Mouse (Mus musculus): ENCODE data around the gene Nxf2.
"Not testable (repeated sequence)": the region's sequence is repeated elsewhere in the genome, so short reads cannot be mapped to it uniquely, and the experiment has no call there.

Gene Nxf2

GRCm38 (mm10) chrX:134964546-134964945, at the start of gene Nxf2:
Gene Nxf2, minus strand, starts transcription at chrX:134964754.
- DNase-seq (ENCODE audit: low read depth, low spot score) = no peak

DNA sequence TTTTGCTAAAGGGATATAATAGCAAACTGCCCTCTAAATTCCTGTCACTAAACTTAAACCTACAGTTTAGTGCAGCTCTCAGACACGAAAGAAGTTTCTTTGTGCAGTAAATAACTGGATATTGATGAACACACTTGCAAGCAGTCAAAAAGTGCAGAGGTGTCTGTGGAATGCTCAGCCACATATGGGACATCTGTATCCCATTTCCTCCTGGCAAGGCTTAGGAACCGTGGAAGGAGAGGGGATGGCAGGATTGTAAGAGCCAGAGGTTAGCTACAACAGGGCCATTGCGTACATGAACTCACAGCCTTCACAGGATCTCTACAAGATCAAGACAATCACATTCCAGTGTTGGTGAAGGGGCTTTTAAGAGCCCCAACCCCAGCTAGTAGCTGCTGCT, 46.8 kb upstream of the Nxf2 start:
- no peak for DNase-seq (ENCODE audit: low read depth, low spot score)

GRCm38 (mm10) chrX:135009471-135009815, 44.9 kb upstream of the Nxf2 start:
- DNase-seq (ENCODE audit: low read depth, low spot score) = no peak

- DNase-seq (ENCODE audit: low read depth, low spot score) = peak; percentile 93
Observed at GRCm38 (mm10) chrX:135008720-135009470, 44.3 kb upstream of the Nxf2 start, which contains the start of gene Zmat1. Gene Zmat1, minus strand, starts transcription at chrX:135009209.

GRCm38 (mm10) chrX:135008021-135008420, 43.5 kb upstream of the Nxf2 start:
- peak; percentile 38 for DNase-seq (ENCODE audit: low read depth, low spot score)

DNA sequence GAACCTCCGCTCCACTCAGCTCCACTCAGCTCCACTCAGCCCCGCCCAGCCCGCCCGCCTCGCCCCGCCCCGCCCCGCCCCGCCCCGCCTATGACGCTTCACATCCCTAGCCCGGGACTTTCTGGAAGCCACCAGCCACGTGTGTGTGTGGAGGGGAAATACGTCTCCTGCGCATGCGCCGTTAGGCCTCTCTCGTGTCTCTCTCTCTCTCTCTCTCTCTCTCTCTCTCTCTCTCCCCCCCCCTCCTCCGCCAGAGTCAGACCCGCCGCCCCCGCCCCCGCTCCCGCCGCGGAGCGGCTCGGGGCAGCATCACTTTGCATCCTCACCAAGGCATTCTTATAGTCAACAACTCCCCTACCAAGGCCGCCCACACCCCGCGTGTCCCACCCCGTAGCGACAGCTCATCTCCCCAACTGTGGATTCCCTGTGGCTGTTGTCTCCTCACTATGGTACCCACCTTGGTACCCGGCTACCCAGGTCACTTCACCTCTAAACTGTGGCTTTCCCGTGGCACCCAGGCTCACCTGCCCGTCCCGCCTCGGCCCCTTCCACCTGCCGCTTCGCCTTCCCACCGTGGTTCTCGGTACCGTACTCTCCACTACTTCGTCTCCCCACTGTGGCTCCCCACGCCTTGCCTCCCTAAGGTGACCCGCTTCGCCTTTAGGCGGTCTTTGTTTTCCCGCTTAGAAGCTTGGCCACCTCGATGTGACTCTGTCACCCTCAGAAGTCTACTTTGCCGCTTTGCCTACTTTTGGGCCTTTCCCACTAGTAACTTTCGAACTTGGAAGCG, 1.1 kb downstream of the Nxf2 start:
- peak; percentile 85 for DNase-seq (ENCODE audit: low read depth, low spot score)

GRCm38 (mm10) chrX:134930361-134930760, 34.2 kb downstream of the Nxf2 start:
- peak; percentile 23 for DNase-seq (ENCODE audit: low read depth, low spot score)

DNA sequence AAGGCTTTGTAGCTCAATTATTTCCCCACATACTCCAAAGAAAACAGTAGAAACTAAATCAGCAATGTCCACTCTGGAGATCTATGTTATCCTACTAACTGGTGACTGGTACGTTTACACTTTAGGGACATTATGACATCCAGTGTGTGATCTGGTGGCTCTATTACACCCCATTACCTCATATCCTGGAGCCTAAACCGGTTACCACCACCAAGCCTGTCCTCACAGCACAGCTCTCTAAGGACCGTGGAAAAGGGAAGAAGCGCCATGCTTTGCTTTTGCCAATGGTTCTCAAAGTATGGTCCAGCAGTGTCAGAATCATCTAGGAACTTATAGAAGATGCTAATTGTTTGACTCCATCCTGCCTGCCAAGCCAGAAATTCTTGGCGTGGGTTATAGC, 34.6 kb downstream of the Nxf2 start:
- no peak for DNase-seq (ENCODE audit: low read depth, low spot score)

GRCm38 (mm10) chrX:134925058-134925457, 39.5 kb downstream of the Nxf2 start:
- DNase-seq (ENCODE audit: low read depth, low spot score) = peak; percentile 17

DNA sequence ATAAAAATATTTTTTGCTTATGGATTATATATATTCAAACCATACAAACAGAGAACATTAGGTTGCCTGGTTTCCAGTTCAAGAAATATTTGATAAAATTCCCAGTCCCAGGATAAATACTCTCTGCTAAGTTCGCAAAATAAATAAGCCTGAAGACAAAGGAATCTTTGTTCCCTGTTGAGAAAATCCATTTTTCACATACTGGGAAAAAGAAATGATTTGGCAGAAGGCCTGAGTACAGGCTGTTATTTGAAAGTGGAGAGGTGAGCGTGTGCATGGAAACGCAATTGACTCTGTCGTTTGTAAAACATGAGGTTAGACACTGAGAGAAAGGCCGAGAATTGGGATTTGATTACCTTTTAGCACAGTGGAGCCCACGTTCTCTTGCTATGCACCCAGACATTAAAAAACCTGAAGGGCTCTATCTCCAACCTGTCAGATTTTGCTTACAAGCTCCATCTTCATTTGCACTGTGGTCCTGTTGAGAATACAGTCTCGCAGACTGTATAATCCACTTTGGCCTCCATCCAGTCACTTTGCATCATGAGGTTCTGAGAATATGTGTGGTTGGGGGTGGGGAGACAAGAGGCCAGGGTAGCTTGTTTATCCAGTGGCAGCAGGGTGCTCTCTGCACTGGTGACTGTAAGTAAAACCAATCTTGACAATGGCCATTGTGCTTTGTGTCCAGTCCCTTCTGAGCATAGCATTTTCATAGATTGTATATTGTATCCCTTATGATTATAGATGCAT, 40.7 kb downstream of the Nxf2 start:
- DNase-seq (ENCODE audit: low read depth, low spot score) = no peak

DNA sequence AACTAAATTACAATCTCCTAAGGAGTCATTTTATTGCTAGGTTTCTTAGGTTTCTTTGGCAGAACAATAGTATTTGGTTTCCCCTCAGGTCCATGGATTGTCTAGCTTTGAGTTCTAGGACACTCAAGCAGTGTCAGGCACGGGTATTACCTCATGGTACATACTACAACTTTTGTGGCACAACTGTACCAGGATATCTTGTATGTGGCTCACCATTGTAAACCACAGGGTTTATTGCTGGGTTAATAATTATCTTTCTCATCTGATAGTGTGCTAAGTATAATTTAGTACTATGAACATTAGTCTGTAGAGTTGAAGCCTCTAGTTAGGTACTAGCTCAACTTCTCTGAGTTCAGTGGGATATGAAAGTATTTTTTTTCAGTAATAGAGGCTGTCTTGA, 45.3 kb downstream of the Nxf2 start:
- no peak for DNase-seq (ENCODE audit: low read depth, low spot score)

DNA sequence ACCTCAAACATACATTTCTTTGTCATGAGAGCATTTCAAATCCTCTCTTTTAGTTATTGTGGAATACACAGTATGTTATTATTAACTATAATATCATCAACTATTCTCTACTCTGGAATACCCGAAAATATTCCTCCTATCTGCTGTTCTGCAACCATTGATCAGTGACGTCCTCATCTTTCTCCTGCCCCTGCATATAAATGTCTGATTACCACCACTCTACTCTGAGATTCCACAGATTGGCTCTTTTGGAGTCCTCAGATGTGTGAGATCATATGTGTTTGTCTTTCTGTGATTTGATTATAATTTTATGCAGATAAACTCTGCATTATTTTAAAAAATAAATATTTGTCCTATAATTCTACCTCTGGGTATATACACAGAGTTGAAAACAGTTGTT, 48.8 kb downstream of the Nxf2 start:
- no peak for DNase-seq (ENCODE audit: low read depth, low spot score)

DNA sequence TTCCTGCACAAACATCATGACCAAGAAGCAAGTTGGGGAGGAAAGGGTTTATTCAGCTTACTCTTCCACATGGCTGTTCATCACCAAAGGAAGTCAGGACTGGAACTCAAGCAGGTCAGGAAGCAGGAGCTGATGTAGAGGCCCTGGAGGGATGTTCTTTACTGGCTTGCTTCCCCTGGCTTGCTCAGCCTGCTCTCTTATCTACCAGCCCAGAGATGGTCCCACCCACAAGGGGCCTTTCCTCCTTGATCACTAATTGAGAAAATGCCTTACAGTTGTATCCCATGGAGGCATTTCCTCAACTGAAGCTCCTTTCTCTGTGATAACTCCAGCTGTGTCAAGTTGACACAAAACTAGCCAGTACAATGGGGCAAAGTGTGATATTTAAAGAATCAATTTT, 49.2 kb downstream of the Nxf2 start:
- DNase-seq (ENCODE audit: low read depth, low spot score) = not testable (repeated sequence)

GRCm38 (mm10) chrX:134914851-134915250, 49.7 kb downstream of the Nxf2 start:
- no peak for DNase-seq (ENCODE audit: low read depth, low spot score)

- DNase-seq (ENCODE audit: low read depth, low spot score) = peak; percentile 32
Observed at GRCm38 (mm10) chrX:134913234-134913936, 51.2 kb downstream of the Nxf2 start.

- no peak for DNase-seq (ENCODE audit: low read depth, low spot score)
Observed at GRCm38 (mm10) chrX:134912805-134913204, 51.7 kb downstream of the Nxf2 start.

- no peak for DNase-seq (ENCODE audit: low read depth, low spot score)
Observed at GRCm38 (mm10) chrX:134910345-134910744, 54.2 kb downstream of the Nxf2 start.

All from CD4-positive helper T cell, adult 2 months (primary cell).